Mouse (Mus musculus): ENCODE results near the gene Chst15.
A peak's percentile ranks its signal among the peaks of the same experiment; 100 is the strongest.

The Chst15 gene

GRCm38 (mm10) chr7:132336781-132337180 lies 19.8 kb upstream of the Chst15 start:
- peak; percentile 80 for DNase-seq (ENCODE audit: low read depth, low spot score)

- no peak for DNase-seq (ENCODE audit: low read depth, low spot score)
Measured at GRCm38 (mm10) chr7:132335367-132335766, 18.3 kb upstream of the Chst15 start.

GRCm38 (mm10) chr7:132333078-132333477 lies 16.1 kb upstream of the Chst15 start:
- DNase-seq (ENCODE audit: low read depth, low spot score), result no peak

- DNase-seq (ENCODE audit: low read depth, low spot score), result no peak
Measured at GRCm38 (mm10) chr7:132332176-132332575, 15.1 kb upstream of the Chst15 start.

GRCm38 (mm10) chr7:132330179-132330578 lies 13.2 kb upstream of the Chst15 start:
- DNase-seq (ENCODE audit: low read depth, low spot score), result no peak

- no peak for DNase-seq (ENCODE audit: low read depth, low spot score)
Measured at GRCm38 (mm10) chr7:132328648-132329047, 11.6 kb upstream of the Chst15 start.

GRCm38 (mm10) chr7:132325549-132326331 lies 8.7 kb upstream of the Chst15 start:
- peak; percentile 86 for DNase-seq (ENCODE audit: low read depth, low spot score)

- no peak for DNase-seq (ENCODE audit: low read depth, low spot score)
Measured at GRCm38 (mm10) chr7:132323430-132323829, 6.4 kb upstream of the Chst15 start.

- no peak for DNase-seq (ENCODE audit: low read depth, low spot score)
Measured at GRCm38 (mm10) chr7:132321392-132321958, 4.4 kb upstream of the Chst15 start.

GRCm38 (mm10) chr7:132316101-132317035 lies 660 bp downstream of the Chst15 start:
- DNase-seq (ENCODE audit: low read depth, low spot score), result peak; percentile 72

GRCm38 (mm10) chr7:132315149-132316091 lies 1.6 kb downstream of the Chst15 start:
- peak; percentile 92 for DNase-seq (ENCODE audit: low read depth, low spot score)

GRCm38 (mm10) chr7:132312396-132312795 lies 4.6 kb downstream of the Chst15 start:
- DNase-seq (ENCODE audit: low read depth, low spot score), result peak; percentile 88

GRCm38 (mm10) chr7:132308537-132309191 lies 8.4 kb downstream of the Chst15 start:
- no peak for DNase-seq (ENCODE audit: low read depth, low spot score)

GRCm38 (mm10) chr7:132307722-132308271 lies 9.2 kb downstream of the Chst15 start:
- no peak for DNase-seq (ENCODE audit: low read depth, low spot score)

- peak; percentile 68 for DNase-seq (ENCODE audit: low read depth, low spot score)
Measured at GRCm38 (mm10) chr7:132306671-132307412, 10.2 kb downstream of the Chst15 start.

GRCm38 (mm10) chr7:132305492-132306375 lies 11.3 kb downstream of the Chst15 start:
- no peak for DNase-seq (ENCODE audit: low read depth, low spot score)

GRCm38 (mm10) chr7:132304424-132305085 lies 12.5 kb downstream of the Chst15 start:
- no peak for DNase-seq (ENCODE audit: low read depth, low spot score)

GRCm38 (mm10) chr7:132303988-132304387 lies 13.0 kb downstream of the Chst15 start:
- no peak for DNase-seq (ENCODE audit: low read depth, low spot score)

Data from brain, adult 2 months (tissue).